Mouse (Mus musculus) lung, adult 2 months (tissue): ENCODE measurements around the gene Xpo1.

ENCODE experiments used
- CTCF ChIP-seq: fragments of 200-500 bp; IDR thresholded peaks from 2 replicates; pipeline ENCODE4 v1.5.1; 2011; ENCODE audit warnings: mild to moderate bottlenecking, low read length, control low read depth; ENCODE audit not compliant: insufficient read depth
- POLR2A ChIP-seq: fragments of 200-500 bp; IDR thresholded peaks from 2 replicates; pipeline ENCODE4 v1.6.1; 2011; ENCODE audit warnings: low read depth, mild to moderate bottlenecking, control low read depth, low read length, borderline replicate concordance; ENCODE audit errors: extremely low read depth

DNA sequence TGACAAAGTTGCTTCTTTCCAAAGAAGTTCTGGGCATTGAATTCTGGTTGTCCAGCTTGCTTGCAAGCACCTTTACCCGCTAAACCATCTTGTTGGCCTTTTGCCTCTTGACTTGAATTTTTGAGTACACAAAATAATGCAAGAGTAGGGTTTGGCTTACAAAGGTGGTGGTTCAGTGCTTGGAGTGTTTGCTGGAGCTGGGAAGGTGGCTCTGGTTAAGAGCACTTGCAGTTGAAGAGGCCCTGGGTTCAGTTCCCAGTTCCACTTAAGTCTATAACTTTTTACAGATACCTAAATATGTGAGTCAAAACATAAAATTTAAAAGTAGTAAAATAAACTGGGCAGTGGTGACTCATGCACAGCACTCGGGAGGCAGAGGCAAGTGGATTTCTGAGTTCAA lies 42.5 kb downstream of the Xpo1 start:
- TF ChIP-seq CTCF (no peak), POLR2A (no peak)
